Mouse (Mus musculus): ENCODE results near the gene Prr18.

DNA sequence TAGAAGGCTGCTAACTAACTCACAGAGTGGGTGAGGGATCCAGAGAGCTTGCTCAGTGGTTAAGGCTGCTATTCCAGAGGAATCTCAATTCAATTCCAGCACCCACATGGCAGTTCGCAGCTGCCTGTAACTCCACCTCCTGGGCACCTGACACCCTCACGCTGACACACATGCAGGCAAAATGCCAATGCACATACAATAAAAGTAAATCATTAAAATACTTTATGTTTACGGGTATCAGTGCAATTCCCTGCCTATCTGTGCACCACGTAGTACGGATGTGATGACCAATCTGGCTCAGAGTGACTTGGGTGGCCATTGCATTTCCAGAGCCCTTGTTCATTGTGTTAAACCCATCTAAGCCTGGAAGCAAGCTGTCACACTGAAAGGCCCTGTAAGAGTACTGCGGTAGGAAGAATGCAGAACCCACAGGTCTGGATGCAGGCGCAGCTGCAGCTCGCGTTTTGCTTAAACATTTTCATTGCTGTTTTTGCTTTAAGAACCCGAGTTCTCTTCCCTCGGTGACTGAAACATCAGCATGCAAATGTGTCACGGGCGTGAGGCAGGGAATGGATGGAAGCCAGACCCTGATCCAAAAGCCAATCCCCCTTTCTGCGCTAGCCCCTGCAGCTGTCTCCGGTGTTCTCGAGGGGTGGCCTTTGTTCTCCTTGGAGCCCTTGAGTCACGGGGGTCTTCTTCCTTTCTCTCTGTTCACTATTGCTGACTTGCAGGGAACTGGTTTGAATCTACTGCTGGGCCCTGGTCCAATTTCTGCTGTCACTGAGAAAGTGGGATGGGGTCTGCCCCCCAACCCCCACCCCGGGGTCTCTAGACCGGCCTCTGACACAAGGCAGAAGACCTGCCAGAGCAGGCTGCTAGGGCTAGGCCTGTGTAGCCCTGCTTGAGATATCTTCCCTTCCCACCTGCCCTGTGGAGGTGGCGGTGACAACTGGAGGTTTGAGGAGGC lies 30.5 kb downstream of the Prr18 start:
- TF ChIP-seq CTCF (IDR thresholded peaks at IDR 0.05; ENCODE audit: low read depth) (no peak), EP300 (IDR thresholded peaks at IDR 0.05; ENCODE audit: low read depth) (no peak)

Measured in heart, postnatal 0 days (tissue).